ENCODE assay signal across 30 mouse cellular contexts in genomic region chr17:63786444-63786843, GRCm38 (mm10).
DNase-seq lines count a peak whose midpoint lies in the region; ATAC-seq and TF ChIP-seq lines count a peak whose summit lies in the region.
"Had no signal": no experiment of that assay in that cellular context is flagged by ENCODE, and none has a peak within 500 bp of the region (broad histone marks: within the 10 kb centered on the region; RNA-seq: fewer than 3 reads in every experiment).

No protein-coding gene starts in this region.

- no peaks in the 10 kb centered on the region for H3K79me2 ChIP-seq in MEL (ENCODE audit: control insufficient read depth, insufficient read depth, low read length, poor library complexity)

- H3K4me1 ChIP-seq in kidney, postnatal 0 days (replicated peaks; ENCODE audit: insufficient read depth, low read length): no peaks in the 10 kb centered on the region
- no peaks in the 10 kb centered on the region for H3K4me1 ChIP-seq in lung, postnatal 0 days (ENCODE audit: insufficient read depth, low read depth, low read length)
- H3K4me1 ChIP-seq in MEL (ENCODE audit: control insufficient read depth in 1 of 2, insufficient read depth in 2 of 2, low read length in 2 of 2): no peaks in the 10 kb centered on the region
- H3K4me1 ChIP-seq: embryonic facial prominence, embryonic 10.5 days; hindbrain, embryonic 12.5 days; midbrain, embryonic 15.5 days had no signal

- no peak for TF ChIP-seq EP300 in lung, postnatal 0 days (IDR thresholded peaks at IDR 0.05)
- no peak for TF ChIP-seq EP300 in MEL (IDR thresholded peaks at IDR 0.05; ENCODE audit: low read depth in 1 of 2, low read length in 2 of 2)

- TF ChIP-seq POLR2A in MEL (IDR thresholded peaks at IDR 0.05; ENCODE audit: control insufficient read depth in 1 of 2, insufficient read depth in 1 of 2, low read depth in 1 of 2, low read length in 2 of 2, poor library complexity in 1 of 2): no peak

- 67% methylated on average over 11 of the region's 11 CpGs for WGBS in kidney, postnatal 0 days
- 68% methylated on average over 11 of the region's 11 CpGs for WGBS in lung, postnatal 0 days

- TF ChIP-seq RAD21 in MEL (IDR thresholded peaks at IDR 0.05; ENCODE audit: low read depth, low read length): peak; percentile 31

- peak; percentile 40 for TF ChIP-seq CTCF in kidney, postnatal 0 days (IDR thresholded peaks at IDR 0.05; ENCODE audit: low read depth)
- TF ChIP-seq CTCF in lung, postnatal 0 days (IDR thresholded peaks at IDR 0.05): peak; percentile 19
- TF ChIP-seq CTCF in MEL (IDR thresholded peaks at IDR 0.05 in 2 of 3, conservative IDR thresholded peaks at IDR 0.05 in 1 of 3; ENCODE audit: control insufficient read depth in 1 of 3, insufficient read depth in 1 of 3, low read depth in 2 of 3, low read length in 3 of 3, poor library complexity in 1 of 3, severe bottlenecking in 1 of 3): peak; percentile 24 to 42 (median 36); a peak in 4 of 6 replicates

- H3K9ac ChIP-seq in kidney, postnatal 0 days (ENCODE audit: low read depth, low read length): no peak overlapping the region
- H3K9ac ChIP-seq in lung, postnatal 0 days (replicated peaks; ENCODE audit: low read depth): no peak overlapping the region
- H3K9ac ChIP-seq in MEL (ENCODE audit: control insufficient read depth, low read depth, low read length, poor library complexity, severe bottlenecking): no peak overlapping the region
- H3K9ac ChIP-seq: hindbrain, embryonic 12.5 days; midbrain, embryonic 15.5 days; neural tube, embryonic 12.5 days had no signal

- no peak overlapping the region for H3K4me2 ChIP-seq in kidney, postnatal 0 days (ENCODE audit: low read length)
- no peak overlapping the region for H3K4me2 ChIP-seq in lung, postnatal 0 days (replicated peaks; ENCODE audit: low read depth, low read length)
- H3K4me2 ChIP-seq: hindbrain, embryonic 12.5 days; midbrain, embryonic 15.5 days; neural tube, embryonic 12.5 days had no signal

- no peaks in the 10 kb centered on the region for H3K27me3 ChIP-seq in kidney, postnatal 0 days (ENCODE audit: insufficient read depth, low read length)
- H3K27me3 ChIP-seq in lung, postnatal 0 days (replicated peaks; ENCODE audit: insufficient read depth, low read length): no peaks in the 10 kb centered on the region
- H3K27me3 ChIP-seq in MEL (ENCODE audit: control insufficient read depth in 1 of 2, insufficient read depth in 2 of 2, low read length in 2 of 2): no peaks in the 10 kb centered on the region
- H3K27me3 ChIP-seq: CH12.LX; hindbrain, embryonic 12.5 days; midbrain, embryonic 15.5 days; neural tube, embryonic 12.5 days had no signal

- no peak for ATAC-seq in kidney, postnatal 0 days (replicated peaks; ENCODE audit: low FRiP score, low read depth)
- no peak for ATAC-seq in lung, postnatal 0 days
- ATAC-seq: activated CD4-positive, CD25-positive, alpha-beta regulatory T cell, adult 4 months; forebrain, embryonic 16.5 days; inflammation-experienced regulatory T-cells, adult 6 months; midbrain, embryonic 15.5 days had no signal

- no peak overlapping the region for H3K27ac ChIP-seq in kidney, postnatal 0 days
- no peak overlapping the region for H3K27ac ChIP-seq in lung, postnatal 0 days (ENCODE audit: low read length)
- H3K27ac ChIP-seq in MEL (ENCODE audit: control insufficient read depth, low read depth, low read length): no peak overlapping the region
- H3K27ac ChIP-seq: embryonic facial prominence, embryonic 10.5 days; hindbrain, embryonic 12.5 days; macrophage; midbrain, embryonic 15.5 days; neural tube, embryonic 12.5 days had no signal

- no peaks in the 10 kb centered on the region for H3K36me3 ChIP-seq in kidney, postnatal 0 days (ENCODE audit: insufficient read depth, low read length)
- no peaks in the 10 kb centered on the region for H3K36me3 ChIP-seq in lung, postnatal 0 days (ENCODE audit: insufficient read depth, low read length)
- no peaks in the 10 kb centered on the region for H3K36me3 ChIP-seq in MEL (ENCODE audit: control insufficient read depth in 1 of 2, insufficient read depth in 2 of 2, low read length in 2 of 2)
- H3K36me3 ChIP-seq: embryonic facial prominence, embryonic 10.5 days; hindbrain, embryonic 12.5 days; midbrain, embryonic 15.5 days; neural tube, embryonic 12.5 days had no signal

- no peaks in the 10 kb centered on the region for H3K9me3 ChIP-seq in kidney, postnatal 0 days (replicated peaks; ENCODE audit: low read length)
- no peaks in the 10 kb centered on the region for H3K9me3 ChIP-seq in lung, postnatal 0 days (ENCODE audit: low read length)
- no peaks in the 10 kb centered on the region for H3K9me3 ChIP-seq in MEL (replicated peaks; ENCODE audit: insufficient read depth, low read length)
- H3K9me3 ChIP-seq: embryonic facial prominence, embryonic 10.5 days; hindbrain, embryonic 12.5 days; midbrain, embryonic 15.5 days; neural tube, embryonic 12.5 days had no signal

- H3K4me3 ChIP-seq in kidney, postnatal 0 days (replicated peaks; ENCODE audit: low read depth, low read length): no peak overlapping the region
- no peak overlapping the region for H3K4me3 ChIP-seq in lung, postnatal 0 days (ENCODE audit: low read depth, low read length)
- H3K4me3 ChIP-seq in MEL (ENCODE audit: control insufficient read depth in 1 of 2, insufficient read depth in 1 of 2, low read depth in 2 of 2, low read length in 2 of 2): no peak overlapping the region
- H3K4me3 ChIP-seq: embryonic facial prominence, embryonic 10.5 days; hindbrain, embryonic 12.5 days; midbrain, embryonic 15.5 days; neural tube, embryonic 12.5 days had no signal

- DNase-seq in kidney, postnatal 0 days (ENCODE audit: low spot score): peak; percentile 69
- DNase-seq in kidney, postnatal 14 days: no peak
- DNase-seq in lung, postnatal 0 days (ENCODE audit: low spot score): no peak
- no peak for DNase-seq in lung, postnatal 4 days
- peak; percentile 20 for DNase-seq in MEL (ENCODE audit: low read depth, low spot score)
- DNase-seq in testis, postnatal 14 days (ENCODE audit: low spot score): peak; percentile 30
- DNase-seq in thymus, postnatal 14 days: no peak
- no peak for DNase-seq in adrenal gland, postnatal 4 days (ENCODE audit: low spot score in 2 of 2)
- DNase-seq: adrenal gland, postnatal 36 days; B cell, adult 2 months; cerebellum, adult 11 months; cerebellum, postnatal 10 days; gastrocnemius, postnatal 14 days; kidney, adult 8-10 months; kidney, postnatal 25 days; lung, adult 2 months; retina, postnatal 1 day; right cerebral cortex, postnatal 25 days; spleen, adult 18-20 months; thymus, adult 18-20 months; thymus, postnatal 4 days had no signal

TF ChIP-seq in MEL, 35 proteins besides CTCF, POLR2A, EP300 and RAD21:
- TF ChIP-seq MXI1 (IDR thresholded peaks at IDR 0.05; ENCODE audit: low read depth, low read length): no peak
- no peak for TF ChIP-seq CHD1 (IDR thresholded peaks at IDR 0.05; ENCODE audit: low read depth, low read length)
- TF ChIP-seq POLR2AphosphoS5 (IDR thresholded peaks at IDR 0.05; ENCODE audit: borderline replicate concordance, low read depth, low read length): no peak
- TF ChIP-seq SMC3 (IDR thresholded peaks at IDR 0.05; ENCODE audit: low read depth, low read length): peak; percentile 20; the same call in 1 of the 2 replicates

Comparison
In these comparisons a context has a peak if more than half of its experiments do, and no peak if none do; other contexts are left out.
1. DNase-seq: peak in kidney, postnatal 0 days (single experiment), MEL (single experiment) and testis, postnatal 14 days (single experiment); none in kidney, postnatal 14 days (single experiment), lung, postnatal 0 days (single experiment), lung, postnatal 4 days (0 of 2), thymus, postnatal 14 days (single experiment) and adrenal gland, postnatal 4 days (0 of 2).
2. Peak in every context shown above with its lines, with median percentiles within 50 percentile points of each other: CTCF ChIP-seq.